Mouse (Mus musculus): ENCODE results near the gene Dpm2.

The Dpm2 gene

DNA sequence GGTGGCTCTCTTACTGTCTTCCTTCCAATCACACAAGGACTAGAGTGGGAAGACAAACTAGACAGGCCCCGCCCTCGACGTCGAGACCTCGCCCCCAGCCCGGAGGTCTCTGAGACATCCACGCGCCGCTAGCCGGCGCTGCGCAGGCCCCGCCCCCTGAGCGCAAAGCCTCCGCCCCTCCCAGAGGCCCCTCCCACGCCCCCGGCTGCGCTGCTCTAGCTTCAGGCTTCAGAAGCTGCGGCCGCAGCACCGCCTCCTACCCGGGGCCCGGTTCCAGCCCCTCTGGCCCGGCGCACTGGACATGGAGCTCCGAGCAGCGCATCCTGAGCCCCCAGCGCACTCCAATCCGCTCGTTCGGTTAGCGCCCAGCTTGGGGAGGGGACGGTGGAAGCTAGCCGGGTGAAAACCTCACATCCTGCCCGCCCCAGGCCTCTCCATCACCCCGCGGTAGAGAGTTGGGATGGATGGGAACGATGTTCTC, 16.3 kb downstream of the Dpm2 start, which contains the start of gene St6galnac4:
St6galnac4 (plus strand) TSS at position 225 of the 481 bp plus-strand sequence.
- DNase-seq = peak; percentile 84 to 85

DNA sequence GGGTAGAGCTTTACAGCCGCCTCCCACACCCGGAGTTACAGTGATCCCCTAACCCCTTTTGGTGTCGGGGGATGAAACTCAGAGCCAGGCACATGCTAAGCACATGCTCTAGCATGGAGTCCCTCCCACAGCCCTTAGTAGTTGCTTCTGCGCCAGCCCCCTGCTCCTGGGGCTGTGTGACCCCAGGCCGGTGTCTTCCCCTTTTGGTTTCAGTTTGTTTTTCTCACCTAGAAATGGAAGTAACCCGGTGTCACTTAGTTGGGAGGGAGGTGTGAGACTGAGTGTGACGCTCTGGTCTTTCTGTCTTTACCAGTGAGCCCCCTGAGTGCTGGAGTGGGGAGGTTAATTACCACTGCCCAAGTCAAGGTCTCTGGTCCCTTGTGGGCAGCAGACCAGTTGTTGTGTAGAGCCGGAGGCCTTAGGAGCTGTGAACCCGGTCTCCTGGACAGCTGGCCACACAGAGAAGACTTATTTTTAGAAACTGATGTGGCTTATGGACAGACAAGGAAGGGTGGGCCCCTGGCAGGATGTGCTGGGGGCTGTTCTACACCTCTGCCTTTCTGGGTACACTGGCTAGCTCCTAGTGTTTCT, 17.2 kb downstream of the Dpm2 start:
- DNase-seq = no peak

DNA sequence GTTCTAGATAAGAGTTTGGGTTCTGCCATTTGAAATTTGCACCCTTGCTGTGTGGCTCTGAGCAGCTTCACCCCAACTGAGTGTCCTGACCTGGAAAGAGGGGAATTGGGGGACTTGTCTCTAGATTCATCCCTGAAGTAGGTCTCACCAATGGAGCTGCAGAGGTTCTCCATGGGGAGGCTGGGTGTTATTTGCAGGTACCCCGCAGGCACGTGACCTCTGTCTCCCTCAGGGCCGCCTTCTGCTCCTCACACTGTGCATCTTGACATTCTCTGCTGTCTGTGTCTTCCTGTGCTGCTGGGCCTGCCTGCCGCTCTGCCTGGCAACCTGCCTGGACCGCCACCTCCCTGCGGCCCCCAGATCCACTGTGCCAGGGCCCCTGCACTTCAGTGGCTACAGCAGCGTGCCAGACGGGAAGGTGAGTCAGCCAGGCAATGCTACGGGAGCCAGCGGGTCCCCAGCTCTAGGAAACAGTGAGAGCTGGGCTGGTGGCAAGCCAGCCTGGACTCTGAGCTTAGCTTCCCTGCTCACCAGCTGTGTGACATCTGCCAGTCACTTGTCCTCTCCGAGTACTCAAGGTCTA, 18.6 kb downstream of the Dpm2 start:
- DNase-seq = no peak

DNA sequence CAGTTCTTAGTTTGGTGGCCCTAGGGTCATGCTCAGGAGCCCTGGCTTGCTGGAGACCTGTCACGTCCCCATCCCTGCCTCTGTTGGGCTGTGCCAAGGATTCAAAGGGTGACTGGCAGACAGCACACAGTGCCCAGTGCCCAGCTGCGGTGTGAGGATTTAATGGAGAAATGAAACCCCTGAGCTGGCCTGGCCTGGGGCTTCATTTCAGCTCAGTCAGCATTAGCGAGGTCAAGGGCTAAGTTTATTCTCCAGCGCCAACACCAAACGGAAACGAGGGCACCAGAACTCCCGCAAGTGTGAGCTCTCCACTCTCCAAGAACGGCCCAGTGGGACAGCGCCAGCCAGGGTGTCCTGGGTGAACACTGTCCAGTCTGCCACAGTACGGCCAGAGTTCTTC, 19.6 kb downstream of the Dpm2 start:
- DNase-seq = no peak

DNA sequence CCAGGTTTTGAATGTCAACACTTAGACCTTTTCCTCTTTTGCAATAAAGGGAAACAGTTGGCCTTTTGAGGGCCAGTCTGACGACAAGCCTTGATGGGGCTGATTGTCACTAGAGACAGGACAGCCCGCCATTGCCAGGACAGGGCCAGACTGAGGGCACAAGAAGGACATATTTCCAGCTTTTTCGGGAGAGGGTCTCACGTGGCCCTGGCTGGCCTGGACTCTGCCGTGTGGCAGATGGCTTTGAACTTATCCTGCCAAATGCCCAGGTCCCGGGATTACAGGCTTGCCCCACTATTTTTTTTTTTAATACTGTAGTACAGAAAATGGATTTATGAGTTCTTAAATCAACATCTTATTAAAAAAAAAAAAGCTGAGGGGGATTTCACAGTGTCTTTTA, 20.6 kb downstream of the Dpm2 start:
- no peak for DNase-seq

- no peak for DNase-seq
Measured at GRCm38 (mm10) chr2:32596725-32597124, 26.1 kb downstream of the Dpm2 start.

DNA sequence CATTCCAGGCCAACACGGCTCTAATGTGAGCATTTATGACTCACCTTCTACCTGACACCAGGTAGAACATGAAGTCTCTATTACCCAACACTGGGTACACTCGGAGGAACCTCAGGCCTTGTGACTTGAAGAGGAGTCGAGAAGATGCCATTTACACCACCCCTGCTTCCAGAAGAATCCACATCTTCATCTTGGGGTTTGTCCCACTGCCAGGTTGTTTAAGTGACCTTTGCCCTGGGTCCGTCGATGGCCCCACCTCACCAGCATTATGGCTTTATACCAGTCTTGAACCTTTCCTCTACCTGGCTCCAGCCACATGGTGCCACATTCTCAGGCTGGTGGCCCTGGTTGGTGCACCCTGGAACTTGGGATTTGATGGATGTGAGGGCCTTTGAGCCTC, 26.6 kb downstream of the Dpm2 start:
- no peak for DNase-seq

DNA sequence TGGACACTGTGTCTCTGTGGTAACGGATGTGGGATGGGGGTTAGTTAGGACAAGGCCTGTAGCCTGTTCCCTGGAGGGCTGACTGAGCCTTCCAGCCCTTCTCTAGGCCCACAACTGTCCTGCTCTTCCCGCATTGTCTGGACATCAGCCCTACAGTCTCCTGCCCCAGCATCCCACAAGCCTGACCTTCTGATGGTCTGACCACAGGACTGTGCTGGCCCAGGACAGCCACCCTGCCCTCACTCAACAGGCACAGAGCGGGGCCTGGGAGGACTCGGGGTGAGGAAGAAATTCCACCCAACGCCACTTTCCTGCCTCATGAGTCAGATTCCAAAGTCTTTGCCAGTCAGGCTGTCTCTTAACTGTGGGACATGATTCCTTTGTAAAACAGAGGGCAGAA, 27.0 kb downstream of the Dpm2 start:
- DNase-seq = no peak

DNA sequence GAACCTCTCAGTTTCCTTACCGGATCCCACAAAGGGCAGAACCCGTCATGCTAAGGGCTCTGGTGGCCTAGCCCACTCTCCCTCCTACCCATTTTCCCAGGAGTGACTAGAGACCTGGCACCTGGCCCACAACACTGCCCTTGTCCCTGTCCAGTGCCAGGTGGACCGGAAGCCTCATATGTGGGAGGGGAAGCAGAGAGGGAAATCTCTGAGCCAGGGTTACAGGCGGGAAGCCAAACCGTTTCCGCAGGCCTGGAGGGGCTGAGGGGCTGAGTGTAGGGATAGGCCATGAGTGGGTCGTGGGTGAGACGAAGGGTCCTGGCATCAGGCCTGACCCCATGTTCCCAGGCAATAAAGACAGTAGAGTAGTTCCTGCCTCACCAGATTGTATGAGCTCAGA, 27.8 kb downstream of the Dpm2 start:
- no peak for DNase-seq

DNA sequence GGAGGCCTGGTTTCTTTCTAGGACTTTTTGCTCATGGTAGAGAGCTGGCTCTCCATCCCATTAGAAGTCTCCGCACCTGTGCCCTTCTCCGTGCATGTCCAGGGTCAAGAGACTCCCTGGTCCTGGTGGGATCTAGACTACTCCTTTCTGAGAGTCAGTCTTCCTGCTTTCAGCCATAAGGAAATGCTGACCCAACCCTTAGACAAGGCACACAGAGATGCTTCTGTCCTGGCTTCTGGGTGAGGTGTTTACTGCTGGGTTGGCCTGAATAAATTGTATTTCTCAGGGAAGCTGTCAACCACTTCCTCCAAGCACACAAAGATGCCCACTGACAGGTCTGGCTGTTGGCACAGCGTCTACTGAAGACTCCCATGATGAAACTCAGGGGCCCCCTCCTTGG, 28.8 kb downstream of the Dpm2 start, which contains the start of gene St6galnac6:
St6galnac6 (plus strand) TSS at position 301 of the 400 bp plus-strand sequence.
- DNase-seq = no peak

- DNase-seq = no peak
Measured at GRCm38 (mm10) chr2:32601417-32602065, 30.9 kb downstream of the Dpm2 start.

DNA sequence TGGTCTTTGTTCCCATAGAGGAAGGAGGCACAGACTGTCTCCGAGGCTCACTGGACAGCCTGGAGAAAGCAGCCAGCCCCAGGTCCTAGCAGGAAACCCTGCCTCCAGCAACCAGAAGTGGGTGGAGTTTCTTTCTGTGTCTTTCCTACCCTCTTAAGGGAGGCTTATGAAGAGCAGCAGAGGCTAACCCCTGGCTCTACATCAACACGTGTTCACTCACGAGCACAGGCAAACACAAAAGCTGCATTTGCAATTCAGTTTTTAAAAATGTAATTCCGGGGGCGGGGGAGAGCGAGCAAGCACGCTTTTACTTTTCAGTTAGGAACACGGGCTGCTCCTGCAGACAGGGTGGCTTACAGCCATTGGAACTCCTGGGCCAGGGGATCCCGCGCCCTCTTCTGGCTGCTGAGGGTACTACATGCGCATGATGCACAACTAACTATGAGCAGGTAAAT, 32.0 kb downstream of the Dpm2 start:
- DNase-seq = peak; percentile 65 to 68

GRCm38 (mm10) chr2:32604631-32605030, 34.0 kb downstream of the Dpm2 start:
- DNase-seq = no peak

DNA sequence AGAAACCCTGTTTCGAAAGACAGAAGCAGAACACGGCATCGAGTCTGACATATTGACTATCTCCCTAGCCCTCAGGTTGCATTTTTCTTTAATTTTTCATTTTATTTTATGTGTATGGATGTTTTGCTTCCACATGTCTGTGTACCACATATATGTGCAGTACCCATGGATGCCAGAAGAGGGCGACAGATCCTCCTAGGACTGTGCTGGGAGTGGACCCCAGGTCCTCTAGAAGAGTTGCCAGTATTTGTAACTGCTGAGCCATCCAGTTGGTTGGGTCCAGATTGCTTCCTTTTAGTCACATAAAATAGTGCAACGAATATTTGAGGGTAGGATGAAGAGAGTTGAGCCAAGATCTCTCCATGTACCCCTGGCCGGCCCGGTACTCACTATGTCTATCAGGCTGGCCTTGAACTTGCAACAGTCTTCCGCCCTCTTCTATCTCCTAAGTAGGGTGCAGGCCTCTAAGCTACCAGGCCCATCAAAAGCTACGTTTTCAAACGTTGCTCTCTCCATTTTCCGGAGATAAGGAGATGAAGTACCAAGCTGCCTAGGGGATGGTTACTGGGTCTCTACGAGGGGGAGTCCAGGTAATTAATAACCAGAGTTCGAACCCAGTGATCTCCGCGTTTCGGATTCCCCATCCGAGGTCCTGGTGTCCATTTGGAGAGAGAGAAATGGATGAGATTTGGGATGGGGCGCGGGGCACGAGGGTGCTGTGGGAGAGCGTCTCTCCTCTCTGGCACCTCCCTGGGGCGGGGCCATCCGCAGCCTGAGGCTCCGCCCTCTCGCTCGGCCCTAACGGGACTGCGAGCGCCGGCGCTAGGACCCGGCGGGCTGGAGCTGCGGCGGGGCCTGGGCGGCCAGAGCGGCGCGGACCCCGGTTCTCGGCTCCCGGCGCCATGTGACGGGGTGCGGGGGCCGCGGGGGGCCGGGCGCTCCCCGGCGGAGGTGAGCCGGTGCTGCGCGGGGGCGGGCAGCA, 35.8 kb downstream of the Dpm2 start:
- DNase-seq = peak; percentile 53 to 60

GRCm38 (mm10) chr2:32607262-32607947, 36.7 kb downstream of the Dpm2 start:
- DNase-seq = no peak

- DNase-seq = peak in 1 of 2 experiments; percentile 35
Measured at GRCm38 (mm10) chr2:32608141-32608777, 37.6 kb downstream of the Dpm2 start.

GRCm38 (mm10) chr2:32608778-32609435, 38.2 kb downstream of the Dpm2 start:
- DNase-seq = no peak

GRCm38 (mm10) chr2:32610610-32611229, 40.1 kb downstream of the Dpm2 start:
- DNase-seq = no peak

DNA sequence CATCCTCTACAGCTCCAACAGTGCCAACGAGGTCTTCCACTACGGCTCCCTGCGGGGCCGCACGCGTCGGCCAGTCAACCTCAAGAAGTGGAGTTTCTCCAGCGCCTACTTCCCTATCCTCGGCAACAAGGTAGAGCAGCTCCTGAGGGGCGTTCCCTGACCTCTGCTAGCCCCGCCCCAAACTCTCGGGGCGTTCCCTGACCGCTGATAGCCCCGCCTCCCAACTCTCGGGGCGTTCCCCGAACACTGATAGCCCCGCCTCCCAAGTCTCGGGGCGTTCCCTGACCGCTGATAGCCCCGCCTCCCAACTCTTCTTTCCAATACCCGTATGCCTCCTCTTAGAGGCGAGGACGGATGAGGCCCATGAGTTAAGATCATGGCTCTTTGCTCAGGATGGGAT, 41.6 kb downstream of the Dpm2 start:
- no peak for DNase-seq

- DNase-seq = no peak
Measured at GRCm38 (mm10) chr2:32617109-32617508, 46.5 kb downstream of the Dpm2 start.

DNA sequence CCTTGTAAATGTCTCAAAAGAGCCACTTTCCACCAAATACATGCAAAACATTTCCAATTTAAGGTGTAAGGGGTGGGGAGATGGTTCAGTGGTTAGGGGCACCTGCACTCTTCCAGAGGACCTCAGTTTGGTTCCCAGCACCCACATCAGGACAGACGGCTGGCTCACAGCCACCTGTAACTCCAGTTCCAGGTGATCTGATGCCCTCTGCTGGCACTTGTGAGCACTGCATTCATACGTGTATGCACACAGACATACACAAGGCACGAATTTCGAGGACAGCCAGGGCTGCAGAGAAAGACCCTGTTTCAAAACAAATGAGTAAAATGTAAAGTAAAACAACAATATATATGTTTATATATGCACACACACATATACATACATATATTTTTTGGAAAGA, 46.9 kb downstream of the Dpm2 start:
- no peak for DNase-seq
